Mouse (Mus musculus): ENCODE results near the gene Ttpal.
A peak's percentile ranks its signal among the peaks of the same experiment; 100 is the strongest.

Gene Ttpal

DNA sequence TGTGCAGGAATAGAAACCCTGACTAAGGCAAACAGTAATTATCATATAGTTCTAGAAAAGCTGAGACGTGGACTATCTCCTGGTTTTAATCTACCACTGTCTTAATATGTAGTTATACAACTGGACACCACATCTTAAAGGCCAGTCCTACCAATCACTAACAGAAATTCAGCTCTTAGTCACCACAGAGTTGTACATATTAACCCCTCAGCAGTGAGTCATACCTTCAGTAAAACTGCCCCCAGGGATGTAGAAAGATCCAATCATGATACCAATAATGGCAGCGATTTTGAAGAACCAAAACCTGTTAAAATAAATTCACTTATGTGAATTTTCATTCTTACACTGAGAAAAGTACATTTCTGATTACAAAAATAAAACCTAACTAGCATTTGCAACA lies 32.1 kb downstream of the Ttpal start:
- DNase-seq, result no peak

DNA sequence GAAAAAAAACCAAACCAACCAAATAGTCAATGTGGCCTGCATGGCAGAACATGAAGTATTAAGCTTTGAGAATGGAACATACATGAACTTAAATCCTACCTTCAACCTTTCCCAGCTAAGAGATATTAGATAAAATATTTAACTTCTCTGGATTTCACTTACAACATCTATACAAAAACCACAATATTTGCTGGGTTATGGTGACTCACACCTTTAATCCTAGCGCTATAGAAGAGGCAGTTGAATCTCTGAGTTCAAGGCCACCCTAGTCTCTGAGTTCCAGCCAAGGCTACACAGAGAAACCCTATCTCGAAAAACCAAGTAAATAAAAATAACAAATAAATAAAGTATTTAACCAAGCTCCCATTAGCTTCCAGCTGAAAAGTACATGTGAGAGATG lies 33.9 kb downstream of the Ttpal start:
- DNase-seq, result no peak

DNA sequence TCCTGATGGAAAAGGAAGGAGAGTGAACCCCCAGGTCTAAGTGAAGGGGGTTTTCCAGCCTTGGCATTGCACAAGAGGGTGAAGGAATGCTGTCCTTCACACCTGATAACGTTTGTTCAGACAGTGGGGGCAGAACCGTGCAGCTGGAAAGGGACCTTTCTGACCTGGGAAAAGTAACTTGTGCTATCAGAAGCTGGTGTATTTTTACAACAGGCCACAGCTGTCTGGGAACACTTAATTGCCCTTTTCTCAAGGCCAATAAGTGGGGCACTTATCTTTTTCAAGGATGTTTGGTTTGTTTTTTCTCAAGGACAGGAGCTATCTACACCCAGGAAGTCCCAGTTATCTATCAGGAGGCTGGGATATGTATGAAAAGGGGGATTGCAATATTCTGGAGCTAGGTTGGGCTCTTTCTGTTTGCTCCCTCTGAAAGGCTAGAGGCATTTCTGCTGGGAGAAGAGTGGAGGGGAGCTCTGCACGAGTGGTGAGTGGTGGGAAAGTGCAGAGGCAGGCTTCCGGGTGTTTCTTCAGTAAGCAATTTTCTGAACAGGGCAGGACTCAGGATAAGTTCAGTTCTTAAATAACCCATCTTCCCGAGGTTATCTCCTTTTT lies 35.6 kb downstream of the Ttpal start:
- peak; percentile 89 for DNase-seq

DNA sequence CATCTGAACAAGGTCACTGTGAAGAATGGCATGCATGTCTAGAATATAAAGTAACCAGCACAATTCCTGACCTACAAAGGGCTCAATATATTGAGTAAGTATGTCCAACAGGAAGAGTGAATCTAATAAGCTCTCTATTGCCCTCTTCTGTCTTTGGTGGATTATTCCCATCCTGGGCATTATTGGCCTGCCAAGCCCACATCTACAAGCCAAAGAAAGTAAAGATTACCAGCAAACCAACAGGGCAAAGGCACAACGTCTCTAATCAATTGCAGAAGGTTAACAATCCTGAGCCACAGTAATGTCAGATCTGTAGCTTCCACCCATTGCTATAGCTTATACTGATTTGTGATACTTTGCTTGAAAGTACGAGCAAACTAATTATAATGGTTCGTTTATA lies 38.4 kb downstream of the Ttpal start:
- DNase-seq, result peak; percentile 52

DNA sequence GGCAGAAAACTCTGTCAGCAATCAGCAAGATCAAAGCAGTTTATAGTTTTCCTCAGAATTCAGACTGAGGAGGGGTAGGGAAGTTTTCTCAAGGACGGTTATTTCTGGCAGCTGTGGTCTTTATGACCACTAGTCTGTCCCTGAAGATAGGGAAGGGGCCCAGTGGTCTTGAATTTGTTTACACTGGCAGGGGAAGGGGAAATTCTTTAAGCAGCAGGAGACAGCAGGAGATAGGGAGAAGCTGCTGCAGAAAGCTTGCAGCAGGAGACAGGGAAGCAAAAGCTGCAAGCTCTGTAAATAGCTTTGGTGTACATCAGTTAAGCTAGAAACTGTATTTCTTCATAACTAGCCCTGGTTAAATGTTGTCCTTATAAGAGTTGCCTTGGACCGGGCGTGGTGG lies 39.6 kb downstream of the Ttpal start:
- peak; percentile 95 for DNase-seq

DNA sequence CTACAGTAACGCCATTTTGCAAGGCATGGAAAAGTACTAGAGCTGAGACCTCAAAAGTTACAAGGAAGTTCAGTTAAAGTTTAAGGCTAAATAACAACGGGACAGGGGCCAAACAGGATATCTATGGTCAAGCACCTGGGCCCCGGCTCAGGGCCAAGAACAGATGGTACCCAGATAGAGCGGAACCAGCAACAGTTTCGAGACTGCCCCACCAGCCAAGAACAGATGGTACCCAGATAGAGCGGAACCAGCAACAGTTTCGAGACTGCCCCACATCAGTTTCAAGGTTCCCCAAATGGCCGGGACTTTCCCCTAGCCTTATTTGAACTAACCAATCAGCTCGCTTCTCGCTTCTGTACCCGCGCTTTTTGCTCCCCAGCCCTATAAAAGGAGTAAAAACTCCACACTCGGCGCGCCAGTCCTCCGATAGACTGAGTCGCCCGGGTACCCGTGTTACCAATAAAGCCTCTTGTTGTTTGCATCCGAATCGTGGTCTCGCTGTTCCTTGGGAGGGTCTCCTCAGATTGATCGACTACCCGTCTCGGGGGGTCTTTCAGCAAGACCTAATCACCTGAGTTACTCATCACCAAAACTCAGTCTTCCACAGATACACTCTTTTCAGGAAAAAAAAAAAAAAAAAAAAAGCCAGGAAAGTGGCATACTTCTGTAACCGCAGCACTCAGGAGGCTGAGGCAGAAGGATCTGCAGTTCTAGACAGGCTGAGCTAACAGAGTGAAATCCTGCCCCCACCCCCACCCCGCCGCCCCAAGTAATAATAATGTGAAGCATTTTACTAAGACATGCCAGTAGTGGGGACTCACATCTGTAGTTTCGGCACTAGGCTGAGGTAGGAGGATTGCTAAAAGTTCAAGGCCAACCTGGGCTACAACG lies 40.8 kb downstream of the Ttpal start:
- DNase-seq, result peak; percentile 99

DNA sequence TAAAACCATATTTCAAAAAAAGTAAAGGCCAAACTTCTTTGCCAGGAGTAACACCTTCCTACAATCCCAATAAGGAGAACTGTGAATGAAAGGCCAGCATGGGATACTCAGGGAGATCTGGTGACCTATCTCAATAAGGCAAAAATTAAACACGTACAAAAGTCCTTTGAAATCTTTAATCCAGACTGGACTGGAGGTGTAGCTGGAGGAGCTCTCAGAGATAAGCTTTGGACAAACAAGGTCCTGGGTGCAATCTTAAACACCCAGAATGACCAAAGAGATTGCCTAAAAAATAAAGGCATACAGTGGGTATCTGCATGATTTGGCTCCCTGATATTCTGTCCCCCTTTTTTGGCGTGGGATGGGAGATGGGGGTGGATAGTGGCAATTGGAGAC lies 41.5 kb downstream of the Ttpal start:
- DNase-seq, result peak; percentile 81

DNA sequence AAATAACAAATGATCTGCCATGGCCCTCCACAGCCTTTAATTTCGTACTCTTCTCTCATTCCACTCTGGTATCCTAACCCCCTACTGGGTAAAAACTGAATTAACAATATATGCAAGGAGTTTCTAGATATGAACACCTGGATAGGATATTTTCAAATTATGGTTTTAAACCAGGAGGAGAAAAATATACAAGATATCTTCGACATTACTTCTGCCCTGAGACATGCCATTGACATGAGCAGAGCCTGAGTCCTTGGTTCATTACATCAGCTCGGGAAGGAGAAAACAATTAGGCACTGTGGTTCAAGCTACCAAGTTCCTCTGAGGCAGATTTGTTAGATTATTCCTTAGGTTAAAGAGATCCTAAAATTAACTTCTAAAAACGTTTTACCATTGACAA lies 41.9 kb downstream of the Ttpal start:
- DNase-seq, result no peak

DNA sequence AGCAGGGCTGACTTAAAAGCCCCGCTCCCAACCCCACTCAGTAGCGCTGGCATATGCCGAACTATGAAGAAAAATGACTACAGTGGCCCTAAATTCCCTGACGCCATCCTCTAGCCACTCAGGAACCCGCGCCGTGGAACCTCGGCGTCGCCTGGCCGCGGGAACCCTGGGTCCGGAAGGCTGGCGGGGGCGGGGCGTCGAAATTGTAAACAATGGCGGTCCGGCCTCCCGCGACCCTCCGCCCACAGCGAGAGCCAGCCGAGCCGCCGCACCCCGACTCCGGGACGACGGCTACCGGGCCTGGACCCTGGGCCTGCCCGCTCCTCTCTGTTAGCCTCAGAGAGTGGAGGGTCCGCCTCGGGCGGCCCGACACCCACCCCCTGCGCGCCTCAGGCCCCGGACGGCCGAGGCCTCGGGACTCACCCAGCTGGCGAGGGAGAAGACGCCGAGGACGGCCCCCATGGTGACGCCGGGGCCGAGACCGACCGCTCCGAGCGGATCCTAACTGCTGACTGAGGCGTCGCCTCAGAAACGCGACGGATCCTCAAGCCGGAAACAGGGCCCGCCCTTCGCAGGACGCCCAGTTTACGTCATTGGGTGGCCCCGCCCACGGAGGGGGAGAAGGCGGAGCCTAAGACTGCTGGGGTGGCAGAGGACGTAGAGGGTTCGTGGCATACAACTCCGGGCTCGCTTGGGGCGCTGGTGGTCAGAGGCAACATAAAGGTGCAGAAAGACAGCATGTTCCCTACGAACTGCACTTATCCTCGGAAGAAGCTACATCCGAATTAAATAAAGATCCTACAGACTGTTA lies 42.7 kb downstream of the Ttpal start, which contains the start of gene Serinc3:
Serinc3 (minus strand) TSS at position 557 of the 811 bp plus-strand sequence.
- DNase-seq, result peak; percentile 100

DNA sequence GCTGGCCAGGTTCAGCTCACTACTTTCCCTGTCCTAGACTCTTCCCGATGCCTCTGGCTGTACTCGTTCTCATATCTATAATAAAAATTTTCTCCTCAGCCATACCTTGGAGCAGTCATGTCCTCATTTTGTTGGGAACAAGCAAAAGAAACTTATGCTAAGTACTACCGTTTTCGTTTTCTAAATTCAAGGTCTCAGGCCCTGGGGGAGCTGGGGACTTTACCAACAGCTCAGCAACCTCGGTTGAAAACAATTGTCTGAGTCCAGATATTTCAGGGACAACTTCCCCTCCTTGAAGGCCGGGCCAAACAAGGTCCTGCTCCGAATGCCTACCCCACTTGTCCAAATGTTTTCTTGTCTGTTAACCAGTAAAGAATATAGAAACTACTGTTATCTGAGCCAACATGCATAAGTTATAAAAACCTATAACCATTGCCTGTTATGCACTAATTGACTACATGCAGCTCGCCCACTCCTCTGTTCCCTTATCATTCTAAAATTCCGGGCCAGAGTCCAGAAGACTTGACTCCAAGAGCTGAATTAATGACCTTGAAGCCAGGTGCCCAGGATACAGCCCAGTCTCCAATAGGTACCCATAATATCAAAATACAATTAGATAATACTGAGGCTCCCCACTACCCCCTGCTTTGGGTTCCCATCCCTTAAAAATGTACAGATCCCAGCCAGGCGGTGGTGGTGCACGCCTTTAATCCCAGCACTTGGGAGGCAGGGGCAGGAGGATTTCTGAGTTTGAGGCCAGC lies 43.8 kb downstream of the Ttpal start:
- peak; percentile 94 for DNase-seq

DNA sequence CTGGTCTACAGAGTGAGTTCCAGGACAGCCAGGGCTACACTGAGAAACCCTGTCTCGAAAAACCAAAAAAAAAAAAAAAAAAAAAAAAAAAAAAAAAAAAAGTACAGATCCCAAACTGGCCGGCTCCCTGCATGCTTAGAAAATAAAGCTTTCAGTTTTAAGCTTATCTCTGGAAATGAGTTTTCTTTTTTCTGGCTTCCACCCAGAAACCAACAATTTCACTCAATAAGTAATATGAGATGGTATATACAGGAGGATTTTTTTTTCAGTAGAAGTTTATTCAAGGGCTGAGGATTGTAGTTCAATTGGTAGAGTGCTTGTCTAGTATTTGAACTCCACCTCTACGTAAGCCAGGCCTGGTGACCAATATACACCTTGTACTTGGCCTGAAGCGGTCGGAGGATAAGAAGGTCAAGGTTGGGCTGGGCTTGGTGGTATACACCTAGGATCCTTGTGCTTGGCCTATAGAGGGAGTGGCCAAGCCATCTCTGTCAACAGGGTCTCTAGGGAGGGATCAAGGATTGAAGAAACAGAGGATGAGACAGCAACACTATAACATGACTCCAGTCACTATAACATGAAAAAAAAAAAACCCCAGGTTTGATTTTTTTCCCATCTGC lies 44.5 kb downstream of the Ttpal start:
- DNase-seq, result peak; percentile 91

DNA sequence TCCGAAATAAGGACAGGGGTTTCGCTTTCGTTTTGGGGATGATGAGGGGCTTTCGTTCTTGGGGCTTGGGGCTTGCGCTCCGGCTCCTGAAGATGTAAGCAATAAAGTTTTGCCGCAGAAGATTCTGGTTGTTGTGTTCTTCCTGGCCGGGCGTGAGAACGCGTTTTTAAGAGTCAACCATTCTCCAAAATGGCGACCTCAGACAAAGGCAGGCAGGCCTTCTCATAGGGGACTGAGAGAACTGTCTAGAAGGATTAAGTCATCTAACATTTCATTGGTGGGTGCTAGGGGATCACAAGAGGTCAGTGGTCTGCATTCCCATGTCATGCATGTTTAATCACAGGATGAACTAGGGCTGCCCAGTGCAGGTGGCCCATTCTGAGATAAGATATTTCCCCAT lies 53.6 kb downstream of the Ttpal start:
- peak; percentile 19 for DNase-seq

DNA sequence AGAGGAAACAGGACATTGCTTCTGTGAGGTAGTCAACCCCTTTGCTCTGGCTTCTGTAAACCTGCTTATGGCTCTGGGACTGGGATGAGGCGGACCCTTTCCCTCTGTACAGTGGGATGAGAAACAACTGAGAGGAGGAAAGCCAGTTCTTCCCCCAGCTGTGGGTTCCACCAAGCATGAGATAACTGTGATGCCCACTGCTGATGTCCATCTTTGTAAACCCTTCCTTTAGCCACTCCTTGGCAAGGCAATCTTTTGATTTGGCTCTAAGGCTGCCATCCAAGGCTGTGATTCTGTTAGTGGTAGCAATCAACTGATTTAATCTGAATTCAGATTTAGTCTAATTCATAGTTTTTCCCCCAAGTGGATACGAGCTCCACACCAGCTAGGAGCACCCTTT lies 55.4 kb downstream of the Ttpal start:
- DNase-seq, result peak; percentile 87

DNA sequence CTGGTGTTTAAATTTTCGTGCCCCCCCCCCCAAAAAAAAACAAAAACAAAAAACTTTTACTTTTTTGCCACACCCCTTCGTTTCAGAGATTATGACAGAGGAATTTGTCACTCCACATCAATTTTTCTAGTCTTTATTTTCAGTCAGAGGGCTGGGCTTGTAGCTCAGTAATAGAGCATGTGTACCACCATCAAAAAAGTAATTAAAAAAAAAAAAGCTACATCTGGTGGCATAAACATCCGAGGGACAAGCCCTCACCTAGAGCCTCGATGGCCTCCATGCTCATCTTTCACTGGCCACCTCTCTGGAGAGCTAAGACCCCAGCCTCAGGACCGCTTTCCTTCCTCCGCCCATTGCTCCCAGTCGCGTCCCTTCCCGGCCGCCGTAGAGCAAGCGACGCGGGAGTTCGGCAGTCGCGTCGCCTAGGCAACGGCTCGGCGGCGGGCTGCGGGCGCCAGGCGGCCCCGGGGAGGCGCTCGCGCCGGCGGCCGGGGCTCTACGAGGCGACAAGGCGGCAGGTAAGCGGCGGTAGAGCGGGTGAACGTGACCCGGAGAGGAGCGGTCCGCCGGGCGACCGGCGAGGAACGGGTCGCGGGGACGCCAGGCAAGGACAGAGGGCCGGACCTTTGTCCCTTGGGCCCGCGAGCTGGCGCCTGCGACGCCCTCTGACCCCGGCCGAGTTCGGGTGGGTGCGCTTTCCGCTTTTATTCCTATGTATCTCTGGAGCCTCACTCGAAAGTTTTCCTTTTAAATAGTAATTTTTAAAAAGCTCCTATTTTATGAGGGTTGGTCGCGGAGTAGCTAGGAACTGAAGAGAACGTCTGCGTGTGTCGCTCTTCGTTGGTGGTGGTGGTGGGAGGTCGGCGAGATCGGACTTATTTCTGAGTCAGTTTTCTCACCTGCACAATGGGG lies 56.1 kb downstream of the Ttpal start, which contains the start of gene Pkig:
Pkig (plus strand) TSS at position 412 of the 912 bp plus-strand sequence.
- DNase-seq, result peak; percentile 99

DNA sequence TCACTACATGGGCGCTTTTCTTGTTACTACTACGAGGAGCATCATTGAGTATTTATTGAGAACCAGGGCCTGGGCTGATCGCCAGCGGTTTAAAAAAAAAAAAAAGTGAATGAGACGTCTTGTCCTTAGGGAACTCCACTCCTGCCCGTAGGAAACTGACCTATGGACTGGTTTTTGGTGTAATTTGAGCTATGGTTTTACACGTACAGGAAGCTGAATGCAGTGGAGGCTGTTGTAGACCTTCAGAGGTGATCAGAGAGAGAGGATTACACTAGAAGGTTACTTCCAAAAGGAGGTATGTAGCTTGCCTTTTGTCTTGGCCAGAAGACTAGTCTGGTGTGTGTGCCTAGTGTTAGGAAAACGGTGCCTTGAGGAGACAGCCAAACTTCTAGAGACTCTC lies 56.8 kb downstream of the Ttpal start:
- peak; percentile 92 for DNase-seq

DNA sequence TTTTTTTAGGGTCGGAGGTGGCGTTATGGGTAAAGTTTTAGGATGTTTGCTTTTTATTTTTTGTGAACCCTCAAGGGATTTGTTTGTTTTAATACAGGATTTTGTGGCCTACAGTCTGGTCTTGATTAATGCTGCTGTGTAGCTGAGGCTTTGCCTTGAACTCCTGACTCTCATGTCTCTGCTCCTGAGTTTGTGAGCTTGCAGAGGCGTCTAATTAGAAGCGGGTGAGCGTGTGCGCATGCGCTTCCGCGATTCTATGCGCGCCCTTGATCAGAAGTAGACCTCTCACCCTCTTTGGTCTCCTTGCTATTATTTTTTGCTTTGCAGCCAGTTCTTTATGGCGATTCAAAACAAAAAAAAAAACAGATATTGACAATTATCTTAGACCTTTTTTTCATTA lies 57.3 kb downstream of the Ttpal start:
- DNase-seq, result peak; percentile 83

DNA sequence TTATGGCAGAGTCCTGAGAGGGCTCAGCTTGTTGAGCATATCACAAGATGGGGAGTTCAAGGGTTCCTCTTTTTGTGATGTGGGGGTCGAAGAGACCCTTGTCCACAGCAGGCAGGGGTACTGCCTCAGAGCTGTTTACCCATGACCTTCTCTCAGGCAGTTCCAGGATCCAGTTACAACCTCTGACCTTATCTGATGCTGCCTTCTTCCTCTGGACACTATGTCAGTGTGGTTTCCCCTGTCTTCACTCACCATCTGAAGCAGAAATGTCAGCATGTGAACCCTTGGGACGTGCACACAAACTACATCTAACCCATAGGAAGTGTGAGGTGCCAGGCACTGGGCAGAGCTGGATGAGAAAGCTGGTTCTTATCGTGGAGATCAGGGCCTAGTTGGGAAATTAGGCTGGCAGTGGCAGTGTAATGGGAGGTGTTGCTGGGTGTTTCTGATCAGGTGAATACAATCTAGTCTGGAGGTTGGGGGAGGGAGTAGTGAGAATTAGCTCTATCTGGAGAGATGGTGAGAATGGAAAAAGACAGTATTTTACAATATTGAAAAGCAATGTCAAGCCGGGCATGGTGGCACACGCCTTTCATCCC lies 58.1 kb downstream of the Ttpal start:
- peak; percentile 90 for DNase-seq

DNA sequence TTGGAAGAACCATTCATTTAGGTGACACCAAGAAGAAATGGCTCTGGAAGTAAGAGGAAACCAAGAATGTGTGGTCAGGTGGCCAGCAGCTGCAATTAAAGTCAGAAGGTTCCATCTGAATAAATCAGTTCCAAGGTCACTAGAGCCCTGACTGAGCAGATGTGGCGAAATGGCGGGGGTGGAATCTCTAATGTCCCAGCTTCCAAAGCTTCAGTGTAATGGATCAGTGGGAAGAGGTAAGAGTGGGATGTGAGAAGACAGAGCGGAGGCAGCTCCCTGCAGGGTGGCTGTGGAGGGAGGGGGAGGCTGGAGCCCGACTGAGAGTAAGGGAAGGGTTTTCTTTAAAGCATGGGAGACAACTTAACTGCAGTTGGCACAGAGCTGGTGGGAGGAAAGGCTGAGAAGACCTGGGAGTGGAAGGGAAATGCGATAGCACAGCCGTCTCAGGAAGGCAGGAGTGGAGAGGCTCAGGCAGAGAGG lies 59.3 kb downstream of the Ttpal start:
- peak; percentile 86 for DNase-seq

DNA sequence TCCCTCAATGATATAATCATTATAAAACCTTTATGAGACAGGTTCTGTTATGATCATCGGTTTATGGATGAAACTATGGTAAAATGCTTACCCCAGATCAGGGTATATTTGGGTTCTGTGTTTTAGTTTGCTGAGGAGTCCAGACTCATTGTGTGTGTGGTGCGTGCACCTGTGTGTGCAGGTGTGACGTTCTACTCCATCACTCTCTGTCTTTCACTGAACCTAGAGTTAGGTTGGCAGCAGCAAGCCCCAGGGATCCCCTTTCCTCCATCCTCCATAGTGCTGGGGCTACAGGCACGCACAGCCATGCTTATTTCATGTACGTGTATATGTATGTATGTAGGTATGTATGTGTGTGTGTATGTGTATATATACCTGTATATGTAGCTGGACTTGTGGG lies 60.0 kb downstream of the Ttpal start:
- peak; percentile 88 for DNase-seq

DNA sequence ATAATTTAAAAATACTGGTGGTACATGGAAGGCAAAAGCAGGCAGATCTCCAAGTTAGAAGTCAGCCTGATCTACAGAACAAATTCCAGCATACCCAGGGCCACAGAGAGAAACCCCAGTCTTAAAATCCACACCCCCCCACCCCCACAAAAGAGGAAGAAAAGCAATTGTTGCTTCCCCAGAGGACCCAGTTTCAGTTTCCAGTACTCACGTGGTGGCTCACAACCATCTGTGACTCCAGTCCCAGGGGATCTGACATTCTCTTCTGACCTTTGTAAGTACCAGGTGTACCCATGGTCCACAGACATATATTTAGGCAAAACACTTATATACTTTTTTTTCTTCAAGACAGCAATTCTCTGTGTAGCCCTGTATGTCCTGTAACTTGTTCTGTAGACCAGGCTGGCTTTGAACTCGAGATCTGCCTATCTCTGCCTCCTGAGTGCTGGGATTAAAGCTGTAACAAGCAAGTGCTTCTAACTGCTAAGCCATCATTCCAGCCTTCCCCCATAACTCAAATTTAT lies 60.6 kb downstream of the Ttpal start:
- DNase-seq, result peak; percentile 96
